Mouse (Mus musculus): ENCODE results near the gene Tex29.
"Not testable (repeated sequence)": the region's sequence is repeated elsewhere in the genome, so short reads cannot be mapped to it uniquely, and the experiment has no call there.

Gene Tex29

DNA sequence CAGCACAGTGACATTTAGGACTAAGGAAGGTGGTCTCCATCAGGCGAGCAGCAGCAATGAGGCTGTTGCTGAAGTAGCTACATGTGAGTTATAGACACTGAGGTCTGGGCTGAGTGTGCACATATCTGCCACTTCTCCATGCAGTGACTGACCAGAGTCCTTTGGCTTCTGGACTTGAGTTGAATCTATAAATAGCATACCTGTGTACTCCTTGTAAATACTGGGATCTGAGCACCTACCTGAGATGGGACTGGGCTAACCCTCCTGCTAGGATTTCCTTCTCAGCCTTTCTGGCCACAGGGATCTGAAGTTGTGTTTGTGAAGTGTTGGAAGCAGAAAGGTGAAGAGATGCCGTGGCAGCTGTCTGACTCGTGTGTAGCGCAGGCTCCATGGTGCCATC, 7.1 kb upstream of the Tex29 start:
- DNase-seq: no peak

DNA sequence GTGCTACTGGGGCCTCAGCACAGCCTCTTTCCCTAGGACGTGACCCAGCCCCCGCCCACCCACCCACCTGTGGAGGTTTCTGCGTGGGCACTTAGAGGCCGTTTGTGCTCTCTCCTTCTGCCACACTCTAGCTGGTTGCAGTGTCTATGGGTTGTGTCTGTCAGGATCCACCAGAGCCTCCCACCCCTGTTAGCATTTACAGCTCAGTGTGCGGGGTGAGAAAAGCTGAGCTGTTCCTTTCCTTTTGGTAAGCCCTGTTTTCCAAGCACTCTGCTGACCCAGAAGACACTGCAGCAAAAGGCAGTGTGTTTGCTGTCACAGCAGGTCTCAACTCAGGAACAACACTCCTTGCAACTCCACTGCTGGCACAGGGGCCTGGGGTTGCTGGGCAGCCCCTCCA, 6.1 kb upstream of the Tex29 start:
- no peak for DNase-seq

DNA sequence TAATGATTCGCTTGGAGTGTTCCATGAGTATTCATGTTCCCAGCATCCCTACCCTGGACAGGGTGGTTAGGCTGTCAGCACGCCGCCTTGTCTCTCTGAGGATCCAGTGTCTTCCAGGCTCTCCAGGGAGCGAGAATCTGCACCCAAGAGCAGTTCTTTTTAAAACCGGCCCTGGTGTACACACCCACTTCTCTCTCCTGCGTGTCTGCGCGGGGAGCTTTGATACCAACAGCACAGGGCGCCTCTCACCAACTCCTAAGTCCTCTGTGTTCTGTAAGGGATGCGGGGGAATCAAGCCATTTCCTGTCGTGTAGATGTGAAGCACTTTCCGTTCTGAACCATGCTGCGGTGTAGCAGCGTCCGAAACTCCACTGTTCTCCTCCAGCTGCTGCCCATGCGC, 5.6 kb upstream of the Tex29 start:
- DNase-seq: no peak

DNA sequence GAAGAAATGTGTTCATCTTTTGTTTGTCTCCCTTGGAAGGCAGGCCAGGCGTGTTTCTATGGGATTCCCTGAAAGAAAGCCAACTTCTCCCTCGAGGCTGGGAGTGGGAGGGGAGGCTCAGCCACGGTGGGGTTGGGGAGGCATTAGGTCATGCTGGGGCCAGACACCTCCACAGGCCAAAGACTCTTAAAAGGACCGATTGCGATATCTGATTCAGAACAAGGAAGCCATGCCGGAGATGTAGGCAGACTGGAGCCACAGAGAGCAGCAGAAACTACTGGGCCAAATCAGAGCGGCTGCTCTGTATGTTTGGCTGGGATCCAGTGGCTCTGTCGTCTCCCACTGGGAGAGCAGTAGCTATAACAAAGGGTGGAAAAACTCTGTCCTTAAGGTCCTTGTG, 1.3 kb downstream of the Tex29 start:
- DNase-seq: no peak

DNA sequence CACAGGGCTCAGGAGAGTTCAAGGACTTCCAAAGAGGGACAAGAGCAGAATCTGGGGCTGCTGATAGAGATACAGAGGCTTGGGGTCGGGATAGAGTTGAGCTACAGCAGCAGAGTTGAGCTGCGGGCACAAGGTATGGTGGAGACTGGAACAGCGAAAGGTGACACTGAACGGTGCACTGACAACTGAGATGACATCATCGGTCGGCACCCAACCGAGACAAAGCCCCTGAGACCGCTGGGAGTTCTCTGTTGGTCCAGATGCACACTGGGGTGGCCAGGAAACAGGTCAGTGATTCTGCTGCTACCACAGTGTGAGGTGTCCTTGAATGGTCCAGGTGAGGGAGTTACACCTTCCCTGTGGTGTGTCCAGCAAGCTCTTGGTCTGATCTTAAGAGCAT, 2.5 kb downstream of the Tex29 start:
- DNase-seq: no peak

DNA sequence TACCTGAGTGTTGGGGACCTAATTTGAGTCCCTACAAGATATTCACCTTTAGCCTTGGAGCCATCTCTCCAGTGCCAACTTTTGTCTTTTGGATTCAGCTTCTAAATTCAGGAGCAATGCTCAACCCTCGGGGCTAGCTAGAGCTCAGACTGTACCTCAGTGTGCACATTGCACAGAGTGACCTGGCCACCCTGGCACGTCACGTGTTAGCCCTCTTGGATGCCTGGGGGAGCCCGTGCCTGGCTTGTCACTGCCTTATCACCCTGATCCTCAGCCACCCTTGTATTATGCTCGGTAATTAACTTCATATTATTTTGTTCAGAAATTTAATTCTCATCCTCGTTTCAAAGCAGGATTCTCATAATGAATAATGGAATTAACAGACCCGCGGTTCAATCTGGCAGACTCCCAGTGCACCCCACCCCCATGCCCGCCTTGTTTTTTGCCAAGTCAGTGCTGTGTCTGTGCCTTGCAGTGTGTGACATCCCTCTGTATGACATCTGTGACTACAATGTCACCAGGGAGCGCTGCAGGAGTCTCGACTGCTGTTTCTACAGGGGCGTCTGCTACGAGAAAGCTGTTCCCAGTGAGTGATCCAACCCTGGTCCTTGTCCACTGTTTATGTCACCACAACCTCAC, 3.5 kb downstream of the Tex29 start:
- DNase-seq: no peak

DNA sequence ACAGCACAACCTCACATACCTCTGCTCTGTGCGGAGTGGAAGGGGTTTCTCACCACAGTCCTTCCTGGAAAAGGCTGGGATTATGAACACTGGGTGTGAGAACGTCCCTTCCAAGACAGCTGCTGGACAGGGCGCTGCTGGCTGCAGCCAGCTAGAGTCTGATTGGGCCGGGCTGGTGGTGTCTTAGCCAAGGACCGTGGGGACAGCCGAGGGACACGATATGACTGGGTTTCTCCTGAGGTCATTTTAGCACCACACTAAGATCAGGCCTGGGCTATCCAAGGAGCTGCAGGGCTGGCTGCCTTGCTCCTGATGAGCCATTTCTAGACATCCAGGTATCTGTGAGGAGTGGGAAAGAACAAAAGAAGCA, 4.0 kb downstream of the Tex29 start:
- DNase-seq: no peak

DNA sequence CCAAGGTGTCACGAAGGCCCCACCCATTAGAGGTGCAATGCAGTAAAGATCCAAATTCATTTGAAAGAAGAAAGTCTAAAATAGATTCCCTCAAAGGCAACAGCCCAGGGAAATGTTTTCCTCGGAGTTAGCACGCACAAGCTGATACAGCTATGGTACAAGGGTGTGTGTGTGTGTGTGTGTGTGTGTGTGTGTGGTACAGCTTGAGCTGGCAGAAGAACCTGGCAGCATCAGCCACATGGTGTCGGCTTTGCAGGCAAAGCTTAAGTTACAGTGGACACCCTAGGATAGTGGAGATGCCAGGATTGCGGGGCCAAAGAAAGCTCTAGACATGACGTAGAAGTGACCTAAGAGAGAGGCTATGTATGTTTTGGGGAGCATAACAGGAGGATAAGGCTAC, 6.5 kb downstream of the Tex29 start:
- DNase-seq: no peak

DNA sequence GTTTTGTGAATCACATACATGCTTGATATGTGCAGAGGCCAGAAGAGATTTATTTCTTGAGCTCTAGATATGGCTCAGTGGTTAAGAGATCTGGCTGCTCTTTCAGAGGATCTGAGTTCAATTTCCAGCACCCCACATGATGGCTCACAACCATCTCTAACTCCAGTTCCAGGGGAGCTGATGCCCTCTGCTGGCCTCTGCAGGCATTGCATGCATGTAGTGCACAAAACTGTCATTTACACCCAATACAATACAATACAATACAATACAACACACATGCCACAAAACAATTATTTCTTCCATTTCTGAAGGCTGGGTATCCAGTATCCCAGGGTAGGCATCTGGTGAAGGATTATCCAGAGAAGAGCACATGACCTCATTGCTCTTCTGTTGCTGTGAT, 27.6 kb downstream of the Tex29 start:
- DNase-seq: no peak

DNA sequence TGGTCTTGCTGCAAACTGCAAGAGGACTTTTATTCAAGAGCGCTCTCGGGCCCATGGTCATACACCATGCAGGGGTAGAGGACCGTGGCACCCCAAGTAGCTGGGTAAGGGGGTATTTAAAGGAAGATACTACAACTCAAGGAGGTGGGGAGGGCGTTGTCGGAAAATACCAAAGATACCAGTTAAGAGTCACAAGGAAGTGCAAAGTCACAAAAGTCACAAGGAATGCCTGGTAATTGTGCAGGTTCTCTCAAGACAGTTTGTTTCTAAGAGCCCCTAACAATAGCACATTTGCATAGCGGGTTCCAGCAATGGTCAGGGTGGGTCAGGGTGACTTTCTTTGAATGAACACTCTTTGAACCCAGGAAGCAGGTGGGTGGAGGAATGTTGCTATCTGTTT, 34.0 kb downstream of the Tex29 start:
- DNase-seq: not testable (repeated sequence)

DNA sequence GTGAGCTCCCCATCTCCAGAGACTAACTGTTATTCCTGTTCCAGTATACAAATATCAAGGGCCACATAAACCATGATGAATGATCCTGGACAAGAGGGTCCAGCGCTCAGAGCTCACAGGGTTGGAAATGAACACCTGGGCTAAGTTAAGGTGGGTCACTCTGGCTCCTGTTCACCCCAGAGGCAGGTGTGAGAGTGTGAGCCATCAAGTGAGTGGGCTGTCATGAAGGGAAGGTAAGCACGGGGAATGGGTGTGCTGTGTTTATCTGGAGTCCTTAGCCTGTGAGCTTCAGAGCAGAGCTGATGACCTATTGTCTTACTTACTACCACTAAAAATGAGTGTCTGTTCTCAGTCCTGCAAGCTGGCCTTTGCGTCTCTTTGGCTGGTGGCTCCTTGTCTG, 44.4 kb downstream of the Tex29 start:
- DNase-seq: no peak

DNA sequence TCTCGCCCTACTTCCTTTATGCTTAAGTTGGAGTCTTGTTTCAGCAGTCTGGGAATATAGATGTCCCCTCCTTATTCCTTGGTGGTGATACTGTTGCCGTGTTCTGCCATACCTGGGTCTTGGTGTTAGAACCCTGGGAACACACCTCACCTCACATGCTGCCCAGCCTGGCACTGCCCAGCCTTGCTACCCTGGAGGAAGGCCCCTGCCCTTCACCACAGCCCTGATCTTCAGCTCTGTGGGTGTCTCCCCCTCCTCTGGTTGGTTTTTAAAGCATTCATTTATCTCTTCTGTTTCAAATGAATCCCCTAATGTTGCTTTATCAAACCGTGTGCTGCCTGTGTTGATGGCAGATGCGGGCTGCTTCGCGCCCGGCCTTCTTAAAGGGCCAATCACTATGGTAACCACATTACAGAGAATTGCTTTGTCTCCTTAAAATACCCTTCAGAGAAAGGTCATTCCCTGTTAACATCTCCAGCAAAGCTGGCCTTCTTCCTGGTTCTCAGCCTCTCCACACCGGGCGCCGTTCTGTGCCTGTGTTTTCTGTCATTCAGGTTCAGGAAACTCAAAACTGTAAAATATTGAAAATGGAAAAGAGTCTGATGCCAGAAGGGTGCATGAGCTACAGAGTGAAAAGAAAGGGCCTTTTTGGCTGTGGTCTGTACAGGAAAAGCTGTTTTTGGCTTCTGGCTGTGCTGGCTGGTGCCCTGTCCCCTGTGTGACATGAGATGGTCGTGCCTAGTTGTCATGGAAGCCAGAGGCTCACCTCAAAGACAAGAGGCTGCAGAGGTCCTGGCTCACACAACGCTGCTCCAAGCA, 45.8 kb downstream of the Tex29 start:
- DNase-seq: no peak

DNA sequence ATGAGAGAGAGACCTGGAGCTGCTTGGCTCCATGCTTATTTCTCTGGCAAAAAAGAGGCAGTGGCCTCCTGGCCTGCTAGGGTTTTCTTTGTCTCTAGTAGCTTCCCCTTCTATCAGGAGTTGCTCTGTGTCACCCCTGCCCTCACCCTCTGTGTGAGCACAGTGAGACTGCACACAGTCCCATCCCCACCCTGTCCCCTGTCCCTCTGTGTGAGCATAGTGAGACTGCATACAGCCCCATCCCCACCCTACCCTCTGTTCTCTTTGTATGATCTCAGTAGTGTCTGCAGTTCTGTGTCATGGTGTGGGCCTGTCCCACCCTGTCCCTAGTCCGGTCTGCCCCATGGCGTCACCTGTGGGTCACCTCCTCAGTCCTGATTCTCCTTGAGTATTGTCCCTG, 46.5 kb downstream of the Tex29 start:
- DNase-seq: no peak

DNA sequence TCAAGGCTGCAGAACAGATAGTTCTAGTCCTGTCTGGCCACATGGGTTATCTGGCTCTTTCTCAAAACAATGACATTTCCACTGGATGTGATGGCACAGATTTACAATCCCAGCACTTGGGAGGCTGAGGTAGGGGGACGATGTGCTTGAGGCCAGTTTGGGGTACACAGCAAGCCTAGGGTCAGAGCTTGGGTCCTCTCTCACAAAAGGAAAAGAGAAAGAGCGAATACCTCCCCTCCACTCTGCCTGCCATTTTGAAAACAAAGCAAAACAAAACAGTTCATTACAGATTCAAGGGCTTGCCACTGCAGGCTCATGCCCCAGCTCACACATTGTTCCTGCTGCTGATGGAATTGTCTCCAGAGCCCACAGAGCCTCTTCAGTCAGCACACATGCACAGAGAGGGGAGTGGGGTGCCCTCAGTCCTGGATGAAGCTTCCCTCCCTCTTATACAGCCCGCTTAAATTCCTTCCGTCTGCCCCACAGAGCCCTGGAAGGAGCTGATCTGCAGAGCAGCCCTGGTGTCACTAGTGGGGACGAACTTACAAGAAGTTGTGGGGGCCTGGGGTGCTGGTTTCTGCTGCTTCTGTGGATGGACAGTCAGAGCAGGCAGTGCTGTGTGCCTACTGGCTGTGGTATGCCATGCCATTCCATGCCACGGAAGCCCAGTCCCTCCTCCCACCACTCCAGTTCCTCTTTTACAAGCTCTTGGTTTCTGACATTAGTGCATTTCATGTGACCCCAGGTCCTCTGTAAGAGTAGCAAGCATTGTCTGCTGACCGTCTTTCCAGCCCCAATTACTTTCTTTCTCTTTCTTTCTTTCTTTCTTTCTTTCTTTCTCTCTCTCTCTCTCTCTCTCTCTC, 49.1 kb downstream of the Tex29 start:
- DNase-seq: no peak

DNA sequence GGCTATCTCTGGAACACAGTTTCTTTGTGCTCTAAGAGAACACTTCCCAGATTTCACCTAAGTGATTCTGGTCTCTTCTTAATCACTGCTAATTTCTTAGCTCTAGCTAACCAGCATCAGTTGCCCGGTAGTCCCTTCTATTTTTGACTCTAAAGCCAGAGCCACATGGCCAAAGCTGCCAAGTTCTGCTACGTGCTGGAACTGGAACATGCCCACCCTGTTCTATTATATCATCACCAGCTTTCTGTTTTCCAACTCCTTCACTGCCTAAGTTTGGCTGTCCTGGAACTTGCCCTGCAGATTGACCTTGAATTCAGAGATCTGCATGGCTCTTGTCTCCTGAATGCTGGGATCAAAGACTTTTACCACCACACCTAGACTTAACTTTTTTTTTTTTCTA, 52.5 kb downstream of the Tex29 start:
- DNase-seq: no peak

DNA sequence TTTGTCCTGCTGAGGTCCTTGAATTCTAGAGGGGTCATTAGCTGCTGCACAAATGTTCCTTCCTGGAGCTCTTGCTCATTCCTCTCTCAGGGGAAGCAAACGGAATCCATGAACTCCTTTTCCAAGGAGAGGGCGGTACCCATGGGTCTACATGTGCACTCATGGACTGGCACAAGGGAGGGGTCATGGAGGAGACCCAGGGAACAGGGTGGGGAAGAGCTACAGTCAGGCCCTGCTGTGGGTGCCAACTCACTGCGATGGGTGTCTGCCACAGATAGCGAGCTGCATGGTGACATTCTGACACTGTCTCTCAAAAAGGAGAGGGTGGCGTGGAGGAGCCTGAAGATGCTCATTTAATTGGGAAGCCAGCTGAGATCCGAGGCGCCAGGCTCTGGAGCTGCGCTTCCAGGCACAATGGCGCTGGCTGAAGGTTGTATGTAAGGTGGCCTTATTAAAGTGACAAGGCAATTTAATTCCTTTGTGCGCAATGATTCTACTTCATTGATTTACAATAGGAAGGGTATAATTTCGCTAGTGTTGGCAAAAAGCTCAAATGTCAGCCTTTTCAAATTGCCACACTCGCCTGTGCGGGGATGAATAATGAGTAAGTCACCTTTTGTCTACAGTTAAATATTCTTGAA, 55.9 kb downstream of the Tex29 start:
- no peak for DNase-seq

DNA sequence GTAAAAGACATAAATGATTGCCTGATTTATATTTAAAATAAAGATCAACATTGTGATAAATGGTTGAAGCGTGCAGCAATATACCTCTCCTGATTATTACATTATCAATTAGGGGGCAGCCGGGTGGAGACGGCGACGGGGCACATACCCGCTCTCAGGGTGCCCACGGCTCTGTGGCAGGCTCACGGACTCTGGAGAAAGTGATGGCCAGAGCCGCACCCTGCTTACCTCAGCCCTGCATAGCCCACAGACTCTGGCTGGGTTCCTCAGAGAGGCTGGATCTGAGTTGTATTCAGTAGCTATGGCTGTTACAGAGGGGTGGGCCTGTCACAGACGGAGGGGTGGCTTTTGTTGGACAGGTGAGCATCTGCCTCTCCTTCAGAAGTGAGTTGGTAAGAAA, 56.4 kb downstream of the Tex29 start:
- DNase-seq: no peak

DNA sequence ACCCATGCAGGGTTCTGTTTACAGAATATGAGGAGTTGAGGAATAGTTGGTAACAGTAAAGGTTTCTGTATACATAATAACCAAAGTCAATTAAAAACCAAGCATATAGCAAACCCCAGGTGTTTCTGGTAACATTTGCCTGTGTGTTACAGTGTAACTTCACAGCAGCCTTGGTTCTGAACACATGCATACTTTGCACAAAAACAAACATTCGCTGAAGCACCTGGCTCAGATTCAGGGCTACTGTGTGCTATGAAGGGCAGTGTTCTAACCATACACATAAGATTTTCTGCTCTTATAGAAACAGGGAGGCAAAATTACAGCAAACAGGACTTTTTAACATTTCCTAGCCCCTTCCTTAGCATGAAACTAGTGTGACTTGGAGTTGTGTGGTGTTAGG, 58.5 kb downstream of the Tex29 start:
- no peak for DNase-seq
